Mouse (Mus musculus) heart, embryonic 15.5 days (tissue): ENCODE measurements around the gene Stx5a. TPM values are rescaled to one million over a fixed set of nuclear protein-coding genes. Genes with fewer than 3 reads are reported as not detected.
A peak's percentile ranks its signal among the peaks of the same experiment; 100 is the strongest.

ENCODE experiments used
- ATAC-seq: fragments of 200-750 bp; cut with Nextera tagmentation; replicated peaks from 2 replicates; pipeline ENCODE4 v1.8.0; 2017; ENCODE audit warnings: low read depth, moderate TSS enrichment; ENCODE audit not compliant: insufficient number of reproducible peaks, insufficient read depth, low FRiP score
- H3K27ac ChIP-seq: fragments of 300-500 bp; sonication (generic); 2 replicates; pipeline ENCODE4 v1.5.1; 2015; ENCODE audit warnings: mild to moderate bottlenecking, inconsistent platforms
- H3K27me3 ChIP-seq: fragments of 300-500 bp; sonication (generic); 2 replicates; pipeline ENCODE4 v1.6.1; 2015; ENCODE audit warnings: inconsistent platforms
- H3K36me3 ChIP-seq: fragments of 300-500 bp; sonication (generic); 2 replicates; pipeline ENCODE4 v1.6.1; 2015; ENCODE audit warnings: mild to moderate bottlenecking, inconsistent platforms
- H3K4me1 ChIP-seq: fragments of 300-500 bp; sonication (generic); replicated peaks from 2 replicates; pipeline ENCODE4 v1.6.1; 2015; ENCODE audit warnings: inconsistent platforms
- H3K4me2 ChIP-seq: fragments of 300-500 bp; sonication (generic); 2 replicates; pipeline ENCODE4 v1.6.1; 2015; ENCODE audit warnings: inconsistent platforms, mild to moderate bottlenecking, moderate library complexity
- H3K4me3 ChIP-seq: fragments of 300-500 bp; sonication (generic); 2 replicates; pipeline ENCODE4 v1.5.1; 2015; ENCODE audit warnings: mild to moderate bottlenecking, inconsistent platforms
- H3K9ac ChIP-seq: fragments of 300-500 bp; sonication (generic); 2 replicates; pipeline ENCODE4 v1.6.1; 2015; ENCODE audit warnings: mild to moderate bottlenecking, inconsistent platforms
- H3K9me3 ChIP-seq: fragments of 300-500 bp; sonication (generic); replicated peaks from 2 replicates; pipeline ENCODE4 v1.6.1; 2016; ENCODE audit warnings: inconsistent platforms
- WGBS: fragments of 180-500 bp; shearing (Covaris S2); methylation state at CpG from one replicate; pipeline ENCODE4 v1.1.7; 2015; ENCODE audit warnings: mixed read lengths; 5-methylcytosine and 5-hydroxymethylcytosine counted together
- polyA plus RNA-seq: library from polyadenylated mRNA; unstranded; fragments of >200 nt; fragmentation: Nextera tagmentation; extraction: Ambion mirVana; gene quantifications from 2 replicates; pipeline ENCODE4 v1.2.1, GENCODE M21; 2015

The Stx5a gene
- polyA plus RNA-seq = 81.0 and 92.0 TPM in 2 replicates

GRCm38 (mm10) chr19:8741243-8741869, at the start of gene Stx5a:
Stx5a (plus strand) TSS chr19:8741413.
- Histone ChIP-seq H3K27me3 (no peaks in the 10 kb centered on the region), H3K36me3 (peaks cover 67% of the 10 kb centered on the region), H3K9me3 (no peaks in the 10 kb centered on the region), H3K9ac (peak within 1 kb of the TSS; percentile 91), H3K4me1 (peaks cover 29% of the 10 kb centered on the region), H3K4me2 (peak within 1 kb of the TSS; percentile 90), H3K4me3 (peak within 1 kb of the TSS; percentile 87), H3K27ac (peak within 1 kb of the TSS; percentile 96)
- under 1% methylated on average over 36 of the region's 36 CpGs for WGBS
- peak; percentile 97 for ATAC-seq

GRCm38 (mm10) chr19:8691871-8692539, 49.2 kb upstream of the Stx5a start:
- Histone ChIP-seq H3K4me1 (0 out of 2 replicates have a peak, but pooled peaks cover 3% of the 10 kb centered on the region), H3K9me3 (no peaks in the 10 kb centered on the region), H3K4me2 (no peak overlapping the region), H3K9ac (no peak overlapping the region), H3K27ac (no peak overlapping the region), H3K27me3 (no peaks in the 10 kb centered on the region), H3K36me3 (no peaks in the 10 kb centered on the region), H3K4me3 (no peak overlapping the region)
- 53% methylated on average over 9 of the region's 9 CpGs for WGBS
- no peak for ATAC-seq

GRCm38 (mm10) chr19:8692740-8693139, 48.5 kb upstream of the Stx5a start:
- no peaks in the 10 kb centered on the region for H3K36me3 ChIP-seq
- H3K9ac ChIP-seq = no peak overlapping the region
- WGBS = 73% methylated on average over 5 of the region's 5 CpGs
- H3K4me2 ChIP-seq = no peak overlapping the region
- H3K27me3 ChIP-seq = no peaks in the 10 kb centered on the region
- no peak overlapping the region for H3K4me3 ChIP-seq
- no peak overlapping the region for H3K27ac ChIP-seq
- no peak for ATAC-seq
- 0 out of 2 replicates have a peak, but pooled peaks cover 3% of the 10 kb centered on the region for H3K4me1 ChIP-seq
- no peaks in the 10 kb centered on the region for H3K9me3 ChIP-seq

- H3K27ac ChIP-seq = no peak overlapping the region
- no peak overlapping the region for H3K4me2 ChIP-seq
- H3K4me3 ChIP-seq = no peak overlapping the region
- ATAC-seq = no peak
- no peaks in the 10 kb centered on the region for H3K27me3 ChIP-seq
- 44% methylated on average over 6 of the region's 6 CpGs for WGBS
- H3K9ac ChIP-seq = no peak overlapping the region
- no peaks in the 10 kb centered on the region for H3K9me3 ChIP-seq
- H3K36me3 ChIP-seq = no peaks in the 10 kb centered on the region
- H3K4me1 ChIP-seq = 0 out of 2 replicates have a peak, but pooled peaks cover 3% of the 10 kb centered on the region
These were observed 45.9 kb upstream of the Stx5a start for GRCm38 (mm10) chr19:8695330-8695729.

- no peaks in the 10 kb centered on the region for H3K27me3 ChIP-seq
- no peak overlapping the region for H3K4me3 ChIP-seq
- 71% methylated on average over 9 of the region's 9 CpGs for WGBS
- no peak overlapping the region for H3K4me2 ChIP-seq
- H3K4me1 ChIP-seq = 0 out of 2 replicates have a peak, but pooled peaks cover 3% of the 10 kb centered on the region
- no peak overlapping the region for H3K9ac ChIP-seq
- no peak for ATAC-seq
- no peaks in the 10 kb centered on the region for H3K36me3 ChIP-seq
- no peak overlapping the region for H3K27ac ChIP-seq
- H3K9me3 ChIP-seq = no peaks in the 10 kb centered on the region
These were observed 41.6 kb upstream of the Stx5a start for GRCm38 (mm10) chr19:8699652-8700051.

- H3K9ac ChIP-seq = no peak overlapping the region
- no peak overlapping the region for H3K4me2 ChIP-seq
- no peaks in the 10 kb centered on the region for H3K9me3 ChIP-seq
- ATAC-seq = no peak
- H3K27me3 ChIP-seq = no peaks in the 10 kb centered on the region
- WGBS = 50% methylated on average over 3 of the region's 3 CpGs
- no peaks in the 10 kb centered on the region for H3K4me1 ChIP-seq
- H3K4me3 ChIP-seq = no peak overlapping the region
- H3K36me3 ChIP-seq = peaks cover 9% of the 10 kb centered on the region
- H3K27ac ChIP-seq = no peak overlapping the region
These were observed 38.8 kb upstream of the Stx5a start for GRCm38 (mm10) chr19:8702458-8702857.

GRCm38 (mm10) chr19:8703571-8703970, 37.6 kb upstream of the Stx5a start:
- H3K36me3 ChIP-seq = peaks cover 20% of the 10 kb centered on the region
- no peaks in the 10 kb centered on the region for H3K4me1 ChIP-seq
- WGBS = 69% methylated on average over 4 of the region's 4 CpGs
- no peak for ATAC-seq
- no peaks in the 10 kb centered on the region for H3K27me3 ChIP-seq
- H3K4me3 ChIP-seq = no peak overlapping the region
- no peak overlapping the region for H3K27ac ChIP-seq
- H3K9ac ChIP-seq = no peak overlapping the region
- H3K9me3 ChIP-seq = no peaks in the 10 kb centered on the region
- H3K4me2 ChIP-seq = no peak overlapping the region

GRCm38 (mm10) chr19:8705026-8705708, 36.0 kb upstream of the Stx5a start:
- H3K9ac ChIP-seq = no peak overlapping the region
- no peaks in the 10 kb centered on the region for H3K27me3 ChIP-seq
- H3K36me3 ChIP-seq = peaks cover 36% of the 10 kb centered on the region
- H3K4me2 ChIP-seq = no peak overlapping the region
- ATAC-seq = no peak
- peaks cover 6% of the 10 kb centered on the region for H3K4me1 ChIP-seq
- H3K27ac ChIP-seq = no peak overlapping the region
- no peak overlapping the region for H3K4me3 ChIP-seq
- H3K9me3 ChIP-seq = no peaks in the 10 kb centered on the region
- WGBS = 75% methylated on average over 6 of the region's 6 CpGs

GRCm38 (mm10) chr19:8706132-8706667, 35.0 kb upstream of the Stx5a start:
- Histone ChIP-seq H3K27me3 (no peaks in the 10 kb centered on the region), H3K4me3 (no peak overlapping the region), H3K4me1 (peaks cover 16% of the 10 kb centered on the region), H3K9ac (no peak overlapping the region), H3K9me3 (no peaks in the 10 kb centered on the region), H3K27ac (no peak overlapping the region), H3K36me3 (peaks cover 43% of the 10 kb centered on the region), H3K4me2 (no peak overlapping the region)
- 76% methylated on average over 7 of the region's 7 CpGs for whole genome bisulfite sequencing
- ATAC-seq = no peak

GRCm38 (mm10) chr19:8706930-8707329, 34.3 kb upstream of the Stx5a start:
- Histone ChIP-seq H3K27ac (no peak overlapping the region), H3K36me3 (peaks cover 43% of the 10 kb centered on the region), H3K4me1 (peaks cover 22% of the 10 kb centered on the region), H3K4me3 (no peak overlapping the region), H3K27me3 (no peaks in the 10 kb centered on the region), H3K9me3 (no peaks in the 10 kb centered on the region), H3K9ac (no peak overlapping the region), H3K4me2 (no peak overlapping the region)
- 93% methylated on average over 7 of the region's 7 CpGs for WGBS
- no peak for ATAC-seq

- 91% methylated on average over 8 of the region's 8 CpGs for WGBS
- Histone ChIP-seq H3K4me3 (no peak overlapping the region), H3K9ac (no peak overlapping the region), H3K27ac (no peak overlapping the region), H3K9me3 (no peaks in the 10 kb centered on the region), H3K27me3 (no peaks in the 10 kb centered on the region), H3K36me3 (peaks cover 43% of the 10 kb centered on the region), H3K4me2 (no peak overlapping the region), H3K4me1 (peaks cover 33% of the 10 kb centered on the region)
- no peak for ATAC-seq
These were observed 32.3 kb upstream of the Stx5a start for GRCm38 (mm10) chr19:8708954-8709353.
